Mouse (Mus musculus): ENCODE data around the gene Zfp523.

DNA sequence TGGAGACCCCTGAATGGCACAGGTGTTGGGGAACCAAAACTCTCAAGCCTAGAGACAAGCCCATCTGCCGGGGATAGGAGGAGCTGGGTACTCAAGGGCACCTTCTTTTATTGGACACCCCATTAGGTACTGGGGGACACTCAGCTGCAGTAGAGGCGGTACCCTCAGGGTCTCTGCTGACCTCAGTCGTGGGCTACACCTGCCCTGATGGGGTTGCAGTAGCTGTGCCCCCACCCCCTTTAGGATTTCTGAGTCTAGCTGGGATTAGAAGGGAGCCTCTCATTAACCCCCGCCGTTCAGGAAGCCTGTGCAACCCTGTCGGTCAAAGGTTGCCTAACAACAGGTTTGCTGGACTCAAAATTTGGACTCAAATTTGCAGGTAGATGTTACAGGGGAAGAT, 32.7 kb upstream of the Zfp523 start:
- TF ChIP-seq CTCF (IDR thresholded peaks at IDR 0.05; ENCODE audit: borderline replicate concordance, insufficient read depth, low read depth, low read length): no peak
- no peak for TF ChIP-seq POLR2A (IDR thresholded peaks at IDR 0.05; ENCODE audit: borderline replicate concordance, insufficient read depth, low read length)

Data from cerebellum, adult 2 months (tissue).